Mouse (Mus musculus): Measurements from ENCODE around the gene Cntnap2. TPM values are rescaled to one million over a fixed set of nuclear protein-coding genes. Genes with fewer than 3 reads are reported as not detected.

The Cntnap2 gene
- total and polyA plus RNA-seq, 3 experiments: 0.02 TPM; not detected in 2

DNA sequence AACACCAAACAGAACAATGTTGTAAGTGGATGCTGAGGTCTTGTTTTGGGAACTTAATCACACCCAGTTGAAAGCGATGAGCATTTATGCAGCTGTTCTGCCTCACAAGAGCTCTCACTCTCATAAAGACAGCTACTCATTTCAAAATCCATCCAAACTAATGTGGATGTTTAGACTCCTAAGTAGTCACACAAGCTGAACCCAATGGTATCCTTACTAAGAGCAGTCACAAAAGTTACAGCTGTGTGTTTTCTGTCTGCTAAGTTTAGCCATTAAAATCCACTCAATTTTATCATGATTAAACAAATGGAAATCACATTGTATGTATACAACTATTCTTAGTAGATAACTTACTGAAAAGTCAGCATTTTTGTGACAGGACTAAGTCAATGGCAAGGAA, 1173.7 kb downstream of the Cntnap2 start:
- 89% methylated on average over 1 of the region's 1 CpGs for WGBS
- Histone ChIP-seq H3K36me3 (ENCODE audit: control insufficient read depth, insufficient read depth, low read length) (no peaks in the 10 kb centered on the region), H3K9ac (ENCODE audit: low read depth, low read length) (no peak overlapping the region), H3K79me2 (replicated peaks; ENCODE audit: control insufficient read depth, insufficient read depth, low read length) (no peaks in the 10 kb centered on the region), H3K4me1 (ENCODE audit: control insufficient read depth, insufficient read depth, low read length) (no peaks in the 10 kb centered on the region), H3K27me3 (ENCODE audit: control insufficient read depth, insufficient read depth, low read length) (no peaks in the 10 kb centered on the region), H3K27ac (no peak overlapping the region), H3K4me3 (no peak overlapping the region)
- intact Hi-C loops (cut with DNase I): no loop called here
- TF ChIP-seq POLR2A (IDR thresholded peaks at IDR 0.05; ENCODE audit: insufficient read depth, low read depth, low read length) (no peak), EP300 (IDR thresholded peaks at IDR 0.05; ENCODE audit: insufficient read depth, low read depth, low read length) (no peak), CTCF (IDR thresholded peaks at IDR 0.05) (no peak)
- no peak for DNase-seq

DNA sequence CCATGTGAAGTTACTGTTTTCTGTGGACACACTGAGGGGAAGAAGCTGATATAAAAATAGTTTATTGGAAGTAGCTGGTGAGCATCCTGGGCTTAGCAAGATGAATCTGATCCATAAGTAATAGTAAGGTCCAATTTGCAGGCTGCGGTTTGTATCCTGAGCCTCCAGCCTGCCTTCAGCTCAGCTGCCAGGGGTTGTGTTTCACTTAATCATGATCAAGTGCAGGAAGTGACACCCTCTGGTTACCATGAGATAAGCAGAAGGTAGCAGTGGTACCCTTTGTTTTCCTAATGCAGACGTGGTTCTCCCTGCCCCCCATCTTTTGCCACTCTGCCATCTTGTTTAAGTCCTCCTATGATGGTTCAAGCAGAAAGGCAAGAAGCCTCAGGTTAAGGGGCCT, 1181.2 kb downstream of the Cntnap2 start:
- no peak for DNase-seq
- intact Hi-C loops (cut with DNase I): no loop called here
- Histone ChIP-seq H3K27ac (no peak overlapping the region), H3K4me3 (no peak overlapping the region), H3K36me3 (ENCODE audit: control insufficient read depth, insufficient read depth, low read length) (no peaks in the 10 kb centered on the region), H3K9ac (ENCODE audit: low read depth, low read length) (no peak overlapping the region), H3K79me2 (replicated peaks; ENCODE audit: control insufficient read depth, insufficient read depth, low read length) (no peaks in the 10 kb centered on the region), H3K4me1 (ENCODE audit: control insufficient read depth, insufficient read depth, low read length) (no peaks in the 10 kb centered on the region), H3K27me3 (ENCODE audit: control insufficient read depth, insufficient read depth, low read length) (no peaks in the 10 kb centered on the region)
- no peak for TF ChIP-seq EP300 (IDR thresholded peaks at IDR 0.05; ENCODE audit: insufficient read depth, low read depth, low read length)
- TF ChIP-seq POLR2A (IDR thresholded peaks at IDR 0.05; ENCODE audit: insufficient read depth, low read depth, low read length): no peak
- no peak for TF ChIP-seq CTCF (IDR thresholded peaks at IDR 0.05)
- 30% methylated on average over 2 of the region's 2 CpGs for WGBS

DNA sequence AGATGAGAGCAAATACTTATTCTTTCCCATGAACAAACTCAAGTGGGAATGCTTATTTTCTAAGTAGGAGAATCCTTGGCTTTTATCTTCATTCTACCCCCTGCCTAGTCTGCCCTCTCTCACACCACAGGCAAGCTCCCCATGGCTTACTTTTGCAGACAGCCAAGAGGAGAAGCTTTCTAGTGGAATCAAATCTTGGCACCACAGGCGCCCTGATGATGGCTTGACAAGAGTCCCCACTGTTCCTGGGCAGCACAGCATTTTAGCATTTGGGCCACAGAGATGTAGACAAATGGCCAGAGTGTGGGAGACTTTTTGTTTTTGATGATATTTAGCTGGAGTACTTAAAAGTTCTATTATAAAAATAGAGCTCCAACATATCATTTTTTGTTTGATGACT, 1204.0 kb downstream of the Cntnap2 start:
- H3K9ac ChIP-seq (ENCODE audit: low read depth, low read length): no peak overlapping the region
- no peaks in the 10 kb centered on the region for H3K4me1 ChIP-seq (ENCODE audit: control insufficient read depth, insufficient read depth, low read length)
- H3K27me3 ChIP-seq (ENCODE audit: control insufficient read depth, insufficient read depth, low read length): no peaks in the 10 kb centered on the region
- WGBS: 18% methylated on average over 1 of the region's 1 CpGs
- no peaks in the 10 kb centered on the region for H3K79me2 ChIP-seq (replicated peaks; ENCODE audit: control insufficient read depth, insufficient read depth, low read length)
- TF ChIP-seq CTCF (IDR thresholded peaks at IDR 0.05): no peak
- intact Hi-C loops (cut with DNase I): no loop called here
- H3K27ac ChIP-seq: no peak overlapping the region
- H3K4me3 ChIP-seq: no peak overlapping the region
- H3K36me3 ChIP-seq (ENCODE audit: control insufficient read depth, insufficient read depth, low read length): no peaks in the 10 kb centered on the region
- DNase-seq: no peak

DNA sequence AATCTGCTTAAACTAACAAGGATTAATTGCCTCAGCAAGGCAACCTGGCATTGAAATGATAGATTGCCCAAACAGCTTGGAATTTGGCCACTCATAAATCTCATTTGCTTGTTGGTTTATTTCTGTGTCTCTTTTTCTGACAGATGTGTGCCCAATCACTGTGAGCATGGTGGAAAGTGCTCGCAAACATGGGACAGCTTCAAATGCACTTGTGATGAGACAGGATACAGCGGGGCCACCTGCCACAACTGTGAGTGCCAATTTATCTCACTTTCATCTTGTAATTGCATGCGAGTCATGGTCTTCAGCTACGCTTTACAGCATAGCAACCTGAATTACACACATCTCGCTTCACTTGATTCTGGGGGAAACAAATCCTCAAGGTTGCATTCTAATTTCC, 1287.8 kb downstream of the Cntnap2 start:
- Histone ChIP-seq H3K36me3 (ENCODE audit: control insufficient read depth, insufficient read depth, low read length) (no peaks in the 10 kb centered on the region), H3K79me2 (replicated peaks; ENCODE audit: control insufficient read depth, insufficient read depth, low read length) (no peaks in the 10 kb centered on the region), H3K4me3 (no peak overlapping the region), H3K9ac (ENCODE audit: low read depth, low read length) (no peak overlapping the region), H3K27me3 (ENCODE audit: control insufficient read depth, insufficient read depth, low read length) (no peaks in the 10 kb centered on the region), H3K27ac (no peak overlapping the region), H3K4me1 (ENCODE audit: control insufficient read depth, insufficient read depth, low read length) (no peaks in the 10 kb centered on the region)
- DNase-seq: no peak
- WGBS: 82% methylated on average over 5 of the region's 5 CpGs
- intact Hi-C loops (cut with DNase I): no loop called here
- no peak for TF ChIP-seq POLR2A (IDR thresholded peaks at IDR 0.05; ENCODE audit: insufficient read depth, low read depth, low read length)
- TF ChIP-seq CTCF (IDR thresholded peaks at IDR 0.05): no peak
- TF ChIP-seq EP300 (IDR thresholded peaks at IDR 0.05; ENCODE audit: insufficient read depth, low read depth, low read length): no peak

DNA sequence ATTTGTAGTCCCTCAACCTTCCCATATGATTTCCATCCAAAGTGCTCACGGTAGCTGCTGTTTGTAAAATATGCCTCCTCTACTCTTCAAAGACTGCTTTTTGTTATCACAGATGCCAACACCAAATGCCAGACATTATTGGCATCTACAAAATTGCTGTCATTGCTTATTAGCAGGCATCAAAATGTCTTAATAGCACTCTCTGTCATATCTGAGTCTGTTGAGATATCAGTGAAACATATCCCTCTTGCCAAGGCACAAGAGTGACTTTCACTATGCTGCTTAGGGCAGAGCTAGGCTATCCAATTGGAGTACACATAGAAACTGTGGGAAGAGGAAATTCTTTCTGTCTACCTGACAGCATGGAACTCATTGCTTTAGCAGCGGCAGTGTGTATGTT, 1301.9 kb downstream of the Cntnap2 start:
- Histone ChIP-seq H3K4me3 (no peak overlapping the region), H3K27ac (no peak overlapping the region), H3K4me1 (ENCODE audit: control insufficient read depth, insufficient read depth, low read length) (no peaks in the 10 kb centered on the region), H3K9ac (ENCODE audit: low read depth, low read length) (no peak overlapping the region), H3K79me2 (replicated peaks; ENCODE audit: control insufficient read depth, insufficient read depth, low read length) (no peaks in the 10 kb centered on the region), H3K27me3 (ENCODE audit: control insufficient read depth, insufficient read depth, low read length) (no peaks in the 10 kb centered on the region), H3K36me3 (ENCODE audit: control insufficient read depth, insufficient read depth, low read length) (no peaks in the 10 kb centered on the region)
- WGBS: 69% methylated on average over 2 of the region's 2 CpGs
- DNase-seq: no peak
- intact Hi-C loops (cut with DNase I): no loop called here
- TF ChIP-seq EP300 (IDR thresholded peaks at IDR 0.05; ENCODE audit: insufficient read depth, low read depth, low read length) (no peak), CTCF (IDR thresholded peaks at IDR 0.05) (no peak), POLR2A (IDR thresholded peaks at IDR 0.05; ENCODE audit: insufficient read depth, low read depth, low read length) (no peak)

DNA sequence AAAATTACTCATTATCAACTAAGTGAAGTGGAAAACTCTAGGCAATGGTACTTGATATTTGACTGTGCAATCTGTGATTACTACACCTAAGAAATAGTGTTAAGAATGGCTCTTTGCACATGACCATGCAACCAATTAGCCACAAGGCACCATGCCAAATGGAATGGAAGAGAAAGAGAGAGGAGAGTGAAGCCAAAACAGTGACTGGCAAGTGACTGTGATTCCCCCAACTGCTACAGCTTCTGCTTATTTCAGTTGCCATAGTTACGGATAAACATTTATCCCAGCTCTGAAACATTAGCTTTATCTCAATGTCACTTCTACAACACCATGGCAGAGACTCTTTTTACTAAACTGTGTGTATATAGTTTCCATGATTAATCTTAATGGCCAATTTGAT, 1303.0 kb downstream of the Cntnap2 start:
- 88% methylated on average over 1 of the region's 1 CpGs for WGBS
- intact Hi-C loops (cut with DNase I): no loop called here
- no peaks in the 10 kb centered on the region for H3K36me3 ChIP-seq (ENCODE audit: control insufficient read depth, insufficient read depth, low read length)
- no peak overlapping the region for H3K27ac ChIP-seq
- H3K79me2 ChIP-seq (replicated peaks; ENCODE audit: control insufficient read depth, insufficient read depth, low read length): no peaks in the 10 kb centered on the region
- no peak overlapping the region for H3K9ac ChIP-seq (ENCODE audit: low read depth, low read length)
- H3K4me3 ChIP-seq: no peak overlapping the region
- DNase-seq: no peak
- no peak for TF ChIP-seq CTCF (IDR thresholded peaks at IDR 0.05)
- no peak for TF ChIP-seq POLR2A (IDR thresholded peaks at IDR 0.05; ENCODE audit: insufficient read depth, low read depth, low read length)
- TF ChIP-seq EP300 (IDR thresholded peaks at IDR 0.05; ENCODE audit: insufficient read depth, low read depth, low read length): no peak
- no peaks in the 10 kb centered on the region for H3K27me3 ChIP-seq (ENCODE audit: control insufficient read depth, insufficient read depth, low read length)
- no peaks in the 10 kb centered on the region for H3K4me1 ChIP-seq (ENCODE audit: control insufficient read depth, insufficient read depth, low read length)

Measured in heart, adult 2 months (tissue).